Mouse (Mus musculus) ES-Bruce4 (cell line): Measurements from ENCODE around the gene Plekhg6. TPM values are rescaled to one million over a fixed set of nuclear protein-coding genes. Genes with fewer than 3 reads are reported as not detected.
A peak's percentile ranks its signal among the peaks of the same experiment; 100 is the strongest.

Experiments
- H3K27ac ChIP-seq: 2 replicates; pipeline ENCODE4 v1.5.1; 2012; ENCODE audit warnings: low read length, inconsistent platforms; ENCODE audit not compliant: insufficient read depth
- H3K27me3 ChIP-seq: 2 replicates; pipeline ENCODE4 v1.6.1; 2012; ENCODE audit warnings: mild to moderate bottlenecking, low read length, inconsistent platforms; ENCODE audit not compliant: control insufficient read depth, poor library complexity, insufficient read depth, severe bottlenecking
- H3K36me3 ChIP-seq: 2 replicates; pipeline ENCODE4 v1.6.1; 2012; ENCODE audit warnings: inconsistent platforms, mild to moderate bottlenecking, low read length, moderate library complexity; ENCODE audit not compliant: control insufficient read depth, poor library complexity, insufficient read depth, severe bottlenecking
- H3K4me1 ChIP-seq: one replicate; pipeline ENCODE4 v1.8.1; 2011; ENCODE audit warnings: low read length; ENCODE audit not compliant: control insufficient read depth, insufficient read depth
- H3K4me3 ChIP-seq: 2 replicates; pipeline ENCODE4 v1.5.1; 2011; ENCODE audit warnings: low read depth, mild to moderate bottlenecking, low read length
- H3K9ac ChIP-seq: 2 replicates; pipeline ENCODE4 v1.6.1; 2012; ENCODE audit warnings: low read depth, mild to moderate bottlenecking, inconsistent platforms; ENCODE audit not compliant: poor library complexity, severe bottlenecking
- H3K9me3 ChIP-seq: replicated peaks from 2 replicates; pipeline ENCODE4 v1.6.1; 2012; ENCODE audit warnings: mild to moderate bottlenecking, low read length, inconsistent platforms; ENCODE audit not compliant: control insufficient read depth, poor library complexity, insufficient read depth, severe bottlenecking
- CTCF ChIP-seq: IDR thresholded peaks from one replicate; pipeline ENCODE4 v1.8.1; 2011; ENCODE audit warnings: low read depth, low read length
- EP300 ChIP-seq: IDR thresholded peaks from 2 replicates; pipeline ENCODE4 v1.6.1; 2011; ENCODE audit warnings: low read depth, low read length; ENCODE audit not compliant: insufficient read depth
- POLR2A ChIP-seq: IDR thresholded peaks from one replicate; pipeline ENCODE4 v1.8.1; 2011; ENCODE audit warnings: low read length; ENCODE audit not compliant: insufficient read depth
- polyA plus RNA-seq: library from polyadenylated mRNA; stranded (reverse); fragments of >200 nt; gene quantifications from 2 replicates; pipeline ENCODE4 v1.2.4, GENCODE M21; 2011; ENCODE audit warnings: low read depth; ENCODE audit not compliant: missing spikeins, insufficient read depth, insufficient read length

Plekhg6 gene
- polyA plus RNA-seq, 1 experiment, result 2.5 TPM

GRCm38 (mm10) chr6:125319919-125320296 is 60.7 kb downstream of the Plekhg6 start:
- H3K36me3 ChIP-seq, result no peaks in the 10 kb centered on the region
- TF ChIP-seq POLR2A (no peak), CTCF (no peak), EP300 (no peak)
- H3K9ac ChIP-seq, result no peak overlapping the region
- no peaks in the 10 kb centered on the region for H3K4me1 ChIP-seq
- no peak overlapping the region for H3K27ac ChIP-seq
- no peaks in the 10 kb centered on the region for H3K27me3 ChIP-seq
- H3K4me3 ChIP-seq, result no peak overlapping the region
- no peaks in the 10 kb centered on the region for H3K9me3 ChIP-seq

GRCm38 (mm10) chr6:125318981-125319918 is 61.3 kb downstream of the Plekhg6 start:
- TF ChIP-seq POLR2A (no peak), EP300 (no peak), CTCF (no peak)
- H3K27me3 ChIP-seq, result no peaks in the 10 kb centered on the region
- no peak overlapping the region for H3K27ac ChIP-seq

GRCm38 (mm10) chr6:125317077-125317476 is 63.5 kb downstream of the Plekhg6 start:
- Histone ChIP-seq H3K36me3 (no peaks in the 10 kb centered on the region), H3K9ac (no peak overlapping the region), H3K27me3 (no peaks in the 10 kb centered on the region), H3K9me3 (no peaks in the 10 kb centered on the region), H3K4me1 (peaks cover 5% of the 10 kb centered on the region), H3K27ac (no peak overlapping the region), H3K4me3 (no peak overlapping the region)
- TF ChIP-seq POLR2A (no peak), CTCF (no peak), EP300 (no peak)

More at GRCm38 (mm10) chr6:125318981-125319918, 61.3 kb downstream of the Plekhg6 start:
- Histone ChIP-seq H3K9ac (no peak overlapping the region), H3K9me3 (no peaks in the 10 kb centered on the region), H3K4me1 (peaks cover 2% of the 10 kb centered on the region), H3K4me3 (no peak overlapping the region), H3K36me3 (no peaks in the 10 kb centered on the region)

GRCm38 (mm10) chr6:125314746-125315145 is 65.8 kb downstream of the Plekhg6 start:
- Histone ChIP-seq H3K4me3 (no peak overlapping the region), H3K27ac (no peak overlapping the region), H3K9me3 (no peaks in the 10 kb centered on the region), H3K9ac (no peak overlapping the region), H3K27me3 (no peaks in the 10 kb centered on the region), H3K4me1 (peaks cover 5% of the 10 kb centered on the region), H3K36me3 (no peaks in the 10 kb centered on the region)
- TF ChIP-seq POLR2A (no peak), EP300 (no peak), CTCF (no peak)

GRCm38 (mm10) chr6:125314231-125314563 is 66.4 kb downstream of the Plekhg6 start:
- H3K9ac ChIP-seq, result peak overlapping the region; percentile 45
- TF ChIP-seq POLR2A (no peak), CTCF (no peak), EP300 (no peak)
- H3K4me1 ChIP-seq, result peaks cover 5% of the 10 kb centered on the region
- H3K36me3 ChIP-seq, result no peaks in the 10 kb centered on the region
- H3K9me3 ChIP-seq, result no peaks in the 10 kb centered on the region
- peak overlapping the region; percentile 6 for H3K4me3 ChIP-seq
- no peaks in the 10 kb centered on the region for H3K27me3 ChIP-seq
- H3K27ac ChIP-seq, result no peak overlapping the region
